Mouse (Mus musculus) midbrain, postnatal 0 days (tissue): ENCODE data around the gene Ica1. TPM values are rescaled to one million over a fixed set of nuclear protein-coding genes. Genes with fewer than 3 reads are reported as not detected.

Experiments
- ATAC-seq: fragments of 200-750 bp; cut with Nextera tagmentation; 2 replicates; pipeline ENCODE4 v1.8.0; 2017; ENCODE audit warnings: moderate number of reproducible peaks, mild to moderate bottlenecking, moderate TSS enrichment, moderate library complexity; ENCODE audit not compliant: low FRiP score
- DNase-seq: peaks from one replicate; pipeline ENCODE4 v3.0.0-alpha.2; 2015; ENCODE audit warnings: low spot score
- H3K27ac ChIP-seq: fragments of 300-500 bp; sonication (generic); 2 replicates; pipeline ENCODE4 v1.5.1; 2014; ENCODE audit warnings: low read depth, mild to moderate bottlenecking, low read length, mixed read lengths
- H3K27me3 ChIP-seq: fragments of 300-500 bp; sonication (generic); 2 replicates; pipeline ENCODE4 v1.6.1; 2014; ENCODE audit warnings: low read length, control low read depth, mixed read lengths; ENCODE audit not compliant: insufficient read depth
- H3K36me3 ChIP-seq: fragments of 300-500 bp; sonication (generic); 2 replicates; pipeline ENCODE4 v1.6.1; 2014; ENCODE audit warnings: low read length, control low read depth, mixed read lengths; ENCODE audit not compliant: insufficient read depth
- H3K4me1 ChIP-seq: fragments of 300-500 bp; sonication (generic); 2 replicates; pipeline ENCODE4 v1.6.1; 2014; ENCODE audit warnings: mild to moderate bottlenecking, control low read depth, antibody characterized with exemption, low read length, mixed read lengths; ENCODE audit not compliant: insufficient read depth
- H3K4me2 ChIP-seq: fragments of 300-500 bp; sonication (generic); 2 replicates; pipeline ENCODE4 v1.6.1; 2014; ENCODE audit warnings: low read depth, mild to moderate bottlenecking, low read length, mixed read lengths; ENCODE audit not compliant: poor library complexity, severe bottlenecking
- H3K4me3 ChIP-seq: fragments of 300-500 bp; sonication (generic); 2 replicates; pipeline ENCODE4 v1.5.1; 2014; ENCODE audit warnings: low read depth, mild to moderate bottlenecking, low read length, moderate library complexity
- H3K9ac ChIP-seq: fragments of 300-500 bp; sonication (generic); replicated peaks from 2 replicates; pipeline ENCODE4 v1.6.1; 2014; ENCODE audit warnings: mild to moderate bottlenecking, low read length, moderate library complexity, mixed read lengths; ENCODE audit not compliant: poor library complexity, severe bottlenecking
- H3K9me3 ChIP-seq: fragments of 300-500 bp; sonication (generic); 2 replicates; pipeline ENCODE4 v1.6.1; 2016; ENCODE audit warnings: low read length, control low read depth
- CTCF ChIP-seq: IDR thresholded peaks from 2 replicates; pipeline ENCODE4 v1.5.1; 2016; ENCODE audit warnings: antibody characterized with exemption, mild to moderate bottlenecking
- WGBS: fragments of 180-500 bp; shearing (Covaris S2); extraction: QIAGEN DNeasy Blood & Tissue Kit; methylation state at CpG from one replicate; pipeline ENCODE4 v1.1.7; 2014; 5-methylcytosine and 5-hydroxymethylcytosine counted together
- polyA plus RNA-seq: library from polyadenylated mRNA; unstranded; fragments of >200 nt; fragmentation: Nextera tagmentation; extraction: Ambion mirVana; gene quantifications from 2 replicates; pipeline ENCODE4 v1.2.1, GENCODE M21; 2015
- total RNA-seq: library from RNA; depleted of rRNA; stranded (reverse); fragments of >200 nt; gene quantifications from 2 replicates; pipeline ENCODE4 v1.2.3, GENCODE M21; 2014

Gene Ica1
- total and polyA plus RNA-seq, 2 experiments from 2014 or later: 57.4 to 98.7 TPM

DNA sequence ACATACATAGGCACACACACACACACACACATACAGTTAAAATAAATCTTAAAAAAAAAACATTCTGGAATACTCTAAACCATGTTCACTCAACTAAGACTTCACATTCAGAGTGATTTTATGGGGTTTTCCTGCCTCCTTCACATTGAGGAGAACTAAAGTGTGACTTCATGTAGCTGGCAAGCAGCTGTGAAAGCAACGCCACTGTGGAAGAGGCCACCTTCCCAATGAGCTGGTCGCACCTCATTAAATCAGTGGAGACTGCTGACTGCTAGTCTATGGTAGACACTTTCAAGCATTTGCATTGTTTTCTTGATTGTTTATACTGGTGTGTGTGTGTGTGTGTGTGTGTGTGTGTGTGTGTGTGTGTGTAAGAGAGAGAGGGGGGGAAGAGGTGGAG, 38.2 kb downstream of the Ica1 start:
- Histone ChIP-seq H3K4me2 (no peak overlapping the region), H3K9ac (no peak overlapping the region), H3K36me3 (peaks cover 13% of the 10 kb centered on the region; the same call in 1 of the 2 replicates), H3K27ac (no peak overlapping the region), H3K9me3 (no peaks in the 10 kb centered on the region), H3K4me1 (no peaks in the 10 kb centered on the region), H3K4me3 (no peak overlapping the region), H3K27me3 (no peaks in the 10 kb centered on the region)
- WGBS: 63% methylated on average over 2 of the region's 2 CpGs
- DNase-seq (no peak), ATAC-seq (no peak)
- no peak for TF ChIP-seq CTCF

DNA sequence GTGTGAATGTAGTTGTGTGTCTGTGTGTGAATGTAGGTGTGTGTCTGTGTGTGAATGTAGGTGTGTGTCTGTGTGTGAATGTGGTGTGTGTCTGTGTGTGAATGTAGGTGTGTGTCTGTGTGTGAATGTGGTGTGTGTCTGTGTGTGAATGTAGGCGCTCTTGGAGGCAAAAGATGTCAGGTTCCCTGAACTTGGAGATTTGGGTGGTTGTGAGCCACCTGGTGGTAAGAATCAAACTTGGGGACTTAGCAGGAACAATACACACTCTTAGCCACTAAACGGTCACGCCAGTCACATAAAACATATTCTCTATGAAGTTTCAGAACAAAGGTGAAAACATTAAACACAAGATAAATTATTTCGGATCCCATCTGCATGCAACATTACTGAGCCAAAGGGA, 39.9 kb downstream of the Ica1 start:
- Histone ChIP-seq H3K9me3 (no peaks in the 10 kb centered on the region), H3K27ac (no peak overlapping the region), H3K4me3 (no peak overlapping the region), H3K36me3 (peaks cover 13% of the 10 kb centered on the region; the same call in 1 of the 2 replicates), H3K9ac (no peak overlapping the region), H3K4me1 (no peaks in the 10 kb centered on the region), H3K4me2 (no peak overlapping the region), H3K27me3 (no peaks in the 10 kb centered on the region)
- 66% methylated on average over 4 of the region's 4 CpGs for WGBS
- ATAC-seq: no peak
- peak; percentile 71 for TF ChIP-seq CTCF
- DNase-seq: peak; percentile 22

DNA sequence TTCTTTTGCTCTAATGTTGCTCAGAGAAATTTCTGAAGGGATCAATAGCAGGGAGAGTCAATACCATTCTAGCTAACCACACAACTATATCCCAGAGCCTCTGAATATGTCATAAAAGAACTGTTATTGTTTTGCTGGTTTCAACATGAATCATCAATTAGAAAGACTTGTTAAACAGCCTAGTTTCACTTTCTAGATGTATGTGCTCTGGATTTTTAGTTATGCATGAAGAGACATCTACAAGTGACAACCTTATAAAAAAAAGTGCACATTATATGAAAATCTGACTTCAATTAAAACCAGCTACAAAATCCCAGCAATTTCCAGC, 41.8 kb downstream of the Ica1 start:
- no peak overlapping the region for H3K4me2 ChIP-seq
- DNase-seq (no peak), ATAC-seq (peak; percentile 20; the same call in 1 of the 2 replicates)
- H3K27ac ChIP-seq: no peak overlapping the region
- H3K4me3 ChIP-seq: no peak overlapping the region
- H3K36me3 ChIP-seq: peaks cover 10% of the 10 kb centered on the region; the same call in 1 of the 2 replicates
- no peaks in the 10 kb centered on the region for H3K9me3 ChIP-seq
- no peak for TF ChIP-seq CTCF
- H3K9ac ChIP-seq: no peak overlapping the region
- no peaks in the 10 kb centered on the region for H3K27me3 ChIP-seq
- H3K4me1 ChIP-seq: no peaks in the 10 kb centered on the region

DNA sequence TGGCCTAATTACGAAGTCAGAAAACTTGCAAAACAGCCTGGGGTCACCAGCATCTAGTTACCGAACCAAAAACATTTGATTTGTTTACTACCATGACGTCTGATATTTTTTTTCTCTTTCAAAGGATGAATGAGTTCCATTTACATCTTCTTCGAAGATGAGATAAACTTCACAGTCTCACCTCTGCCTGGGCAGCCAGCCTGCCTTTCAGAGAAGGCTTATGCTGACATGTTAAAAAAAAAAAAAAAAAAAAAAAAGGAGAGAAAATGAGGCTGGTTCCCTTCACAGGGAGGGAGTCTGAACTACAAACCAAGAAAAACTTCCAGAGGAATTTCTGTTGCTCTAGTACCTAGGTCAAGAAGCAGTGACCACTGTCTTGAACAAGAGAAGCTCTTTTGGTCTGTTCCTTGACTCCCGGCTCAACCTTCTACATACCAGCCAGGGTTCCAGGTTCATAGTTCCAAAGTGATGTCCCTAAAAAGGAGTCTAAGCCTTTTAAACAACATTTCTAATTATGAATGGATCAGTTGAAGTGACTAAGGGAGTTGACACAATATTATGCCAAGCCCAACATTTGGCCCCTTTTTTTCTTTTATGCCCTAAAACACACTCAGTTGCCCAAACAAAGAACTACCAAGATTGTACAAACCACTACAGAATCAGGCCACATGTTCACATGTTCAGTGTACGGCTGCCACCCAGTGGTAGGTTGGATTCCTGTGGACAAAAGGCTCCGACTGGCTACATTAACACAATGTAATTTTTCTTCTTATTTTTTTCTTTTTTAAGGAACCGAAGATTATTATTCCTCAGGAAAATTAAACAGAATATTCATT, 42.4 kb downstream of the Ica1 start:
- no peaks in the 10 kb centered on the region for H3K4me1 ChIP-seq
- H3K9ac ChIP-seq: no peak overlapping the region
- ATAC-seq: peak; percentile 88
- no peak overlapping the region for H3K4me3 ChIP-seq
- peak; percentile 91 for TF ChIP-seq CTCF
- peak; percentile 85 for DNase-seq
- H3K36me3 ChIP-seq: peaks cover 5% of the 10 kb centered on the region; the same call in 1 of the 2 replicates
- H3K27ac ChIP-seq: no peak overlapping the region
- WGBS: 55% methylated on average over 8 of the region's 8 CpGs
- no peak overlapping the region for H3K4me2 ChIP-seq
- H3K27me3 ChIP-seq: no peaks in the 10 kb centered on the region
- H3K9me3 ChIP-seq: no peaks in the 10 kb centered on the region

DNA sequence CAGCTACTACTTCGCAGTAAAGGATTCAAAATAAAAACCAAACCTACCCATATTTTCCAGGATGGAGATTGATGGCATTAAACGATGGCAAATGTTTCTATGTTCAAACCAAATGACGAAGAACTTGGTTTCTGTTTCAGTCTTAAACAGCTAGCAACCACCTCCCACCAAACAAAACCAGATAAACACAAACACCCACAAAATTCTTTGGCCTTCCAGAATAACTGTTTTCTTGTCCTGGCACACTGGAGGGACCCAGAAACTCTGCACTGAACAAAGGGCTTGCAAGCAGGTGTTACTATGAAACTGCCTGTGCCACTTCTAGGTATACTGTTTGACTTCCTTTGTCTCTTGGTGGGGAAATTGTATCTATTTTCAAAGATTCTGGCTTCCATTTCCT, 43.2 kb downstream of the Ica1 start:
- no peak overlapping the region for H3K4me2 ChIP-seq
- WGBS: 95% methylated on average over 3 of the region's 3 CpGs
- TF ChIP-seq CTCF: no peak
- DNase-seq (no peak), ATAC-seq (no peak)
- H3K36me3 ChIP-seq: peaks cover 4% of the 10 kb centered on the region; the same call in 1 of the 2 replicates
- H3K9ac ChIP-seq: no peak overlapping the region
- no peaks in the 10 kb centered on the region for H3K27me3 ChIP-seq
- H3K9me3 ChIP-seq: no peaks in the 10 kb centered on the region
- H3K4me3 ChIP-seq: no peak overlapping the region
- no peaks in the 10 kb centered on the region for H3K4me1 ChIP-seq
- H3K27ac ChIP-seq: no peak overlapping the region

DNA sequence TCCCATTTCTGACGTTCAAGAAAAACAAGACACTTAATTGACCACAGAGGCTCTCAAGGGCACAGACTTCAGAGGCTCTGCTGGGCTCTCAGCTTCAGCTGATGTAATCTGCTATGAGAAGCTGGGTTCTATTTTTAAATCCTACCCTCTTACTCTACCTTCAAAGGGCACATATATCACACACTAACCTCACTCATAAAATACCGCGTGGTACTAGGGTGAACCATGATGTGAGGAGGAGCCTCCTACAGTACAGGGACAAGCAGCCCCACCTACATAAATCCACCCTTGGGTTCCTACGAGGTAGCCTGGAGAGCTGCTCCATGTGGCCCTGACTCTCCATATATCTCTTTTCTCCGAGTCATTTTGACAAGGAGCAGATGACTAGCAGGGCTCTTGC, 45.8 kb downstream of the Ica1 start:
- WGBS: 82% methylated on average over 5 of the region's 5 CpGs
- Histone ChIP-seq H3K9ac (no peak overlapping the region), H3K4me1 (no peaks in the 10 kb centered on the region), H3K36me3 (peaks cover 7% of the 10 kb centered on the region; the same call in 1 of the 2 replicates), H3K4me3 (no peak overlapping the region), H3K4me2 (no peak overlapping the region), H3K9me3 (no peaks in the 10 kb centered on the region), H3K27me3 (no peaks in the 10 kb centered on the region), H3K27ac (no peak overlapping the region)
- ATAC-seq (no peak), DNase-seq (no peak)
- no peak for TF ChIP-seq CTCF
